Mouse (Mus musculus) heart, embryonic 16.5 days (tissue): ENCODE data around the gene Cabin1. TPM values are rescaled to one million over a fixed set of nuclear protein-coding genes. Genes with fewer than 3 reads are reported as not detected.

Source experiments
- ATAC-seq: fragments of 200-750 bp; cut with Nextera tagmentation; replicated peaks from 2 replicates; pipeline ENCODE4 v1.8.0; 2017; ENCODE audit warnings: moderate number of reproducible peaks; ENCODE audit not compliant: insufficient read depth, low FRiP score; ENCODE audit errors: extremely low read depth
- H3K27ac ChIP-seq: fragments of 300-500 bp; sonication (generic); 2 replicates; pipeline ENCODE4 v1.5.1; 2014; ENCODE audit warnings: mild to moderate bottlenecking, low read length, control low read depth, moderate library complexity
- H3K27me3 ChIP-seq: fragments of 300-500 bp; sonication (generic); 2 replicates; pipeline ENCODE4 v1.6.1; 2014; ENCODE audit warnings: low read length, mixed read lengths; ENCODE audit not compliant: control insufficient read depth, insufficient read depth
- H3K36me3 ChIP-seq: fragments of 300-500 bp; sonication (generic); 2 replicates; pipeline ENCODE4 v1.6.1; 2014; ENCODE audit not compliant: control insufficient read depth, insufficient read depth
- H3K4me1 ChIP-seq: fragments of 300-500 bp; sonication (generic); 2 replicates; pipeline ENCODE4 v1.6.1; 2014; ENCODE audit warnings: low read length, mixed read lengths; ENCODE audit not compliant: control insufficient read depth, insufficient read depth
- H3K4me2 ChIP-seq: fragments of 300-500 bp; sonication (generic); 2 replicates; pipeline ENCODE4 v1.6.1; 2014; ENCODE audit warnings: low read depth, mild to moderate bottlenecking, control low read depth, low read length
- H3K4me3 ChIP-seq: fragments of 300-500 bp; sonication (generic); 2 replicates; pipeline ENCODE4 v1.5.1; 2014; ENCODE audit warnings: mild to moderate bottlenecking, control low read depth, low read length
- H3K9ac ChIP-seq: fragments of 300-500 bp; sonication (generic); 2 replicates; pipeline ENCODE4 v1.6.1; 2014; ENCODE audit warnings: low read length, control low read depth
- H3K9me3 ChIP-seq: fragments of 300-500 bp; sonication (generic); replicated peaks from 2 replicates; pipeline ENCODE4 v1.6.1; 2016; ENCODE audit warnings: low read length; ENCODE audit not compliant: control insufficient read depth
- WGBS: fragments of 180-500 bp; shearing (Covaris S2); extraction: QIAGEN DNeasy Blood & Tissue Kit; methylation state at CpG from one replicate; pipeline ENCODE4 v1.1.7; 2014; 5-methylcytosine and 5-hydroxymethylcytosine counted together
- polyA plus RNA-seq: library from polyadenylated mRNA; unstranded; fragments of >200 nt; fragmentation: Nextera tagmentation; extraction: Ambion mirVana; gene quantifications from 2 replicates; pipeline ENCODE4 v1.2.1, GENCODE M21; 2015

The Cabin1 gene
- polyA plus RNA-seq, 1 experiment from 2014 or later, result 23.7 TPM

GRCm38 (mm10) chr10:75708633-75708992, 55.5 kb downstream of the Cabin1 start:
- H3K4me3 ChIP-seq, result no peak overlapping the region
- 0 out of 2 replicates have a peak, but pooled peaks have one; percentile 33 for ATAC-seq
- peaks cover 19% of the 10 kb centered on the region for H3K4me1 ChIP-seq
- H3K9ac ChIP-seq, result no peak overlapping the region
- peaks cover 10% of the 10 kb centered on the region; the same call in 1 of the 2 replicates for H3K36me3 ChIP-seq
- 41% methylated on average over 9 of the region's 9 CpGs for WGBS
- H3K9me3 ChIP-seq, result no peaks in the 10 kb centered on the region
- H3K27ac ChIP-seq, result no peak overlapping the region
- no peak overlapping the region for H3K4me2 ChIP-seq
- no peaks in the 10 kb centered on the region for H3K27me3 ChIP-seq

DNA sequence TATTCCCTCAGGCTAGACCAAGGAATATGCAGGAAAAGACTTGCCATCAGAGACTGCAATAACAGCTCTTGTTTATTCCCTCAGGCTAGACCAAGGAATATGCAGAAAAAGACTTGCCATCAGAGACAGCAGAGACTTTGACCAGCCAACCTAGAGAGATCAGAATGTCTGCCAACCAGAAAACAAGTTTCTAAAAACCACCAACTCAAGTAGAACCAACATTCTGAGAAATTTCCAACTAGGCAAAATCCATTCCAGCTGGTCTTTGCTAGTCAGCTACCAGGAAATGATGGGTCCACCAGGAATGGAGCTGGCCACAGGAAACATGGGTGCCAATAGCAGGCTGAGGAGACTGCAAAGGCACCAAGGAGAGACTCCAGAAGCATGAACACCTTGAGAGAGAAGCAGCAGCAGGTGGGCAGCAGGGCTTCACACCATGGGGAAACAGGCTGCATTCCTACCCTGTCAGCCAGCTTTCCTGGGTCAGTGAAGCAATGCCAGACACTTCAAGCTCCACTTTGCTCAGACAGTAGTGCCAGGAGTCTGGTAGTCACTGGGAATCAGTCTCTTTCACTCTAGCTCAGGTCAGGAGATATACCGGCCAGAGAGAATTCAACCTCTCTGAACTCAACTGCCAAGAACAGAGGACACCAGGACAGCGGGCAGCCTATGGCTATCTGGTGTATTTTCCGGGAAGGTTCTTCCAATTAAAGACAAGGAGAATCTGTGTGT, 56.1 kb downstream of the Cabin1 start:
- Histone ChIP-seq H3K27ac (no peak overlapping the region), H3K4me1 (peaks cover 19% of the 10 kb centered on the region), H3K4me2 (no peak overlapping the region), H3K9ac (no peak overlapping the region), H3K4me3 (no peak overlapping the region), H3K9me3 (no peaks in the 10 kb centered on the region), H3K27me3 (no peaks in the 10 kb centered on the region), H3K36me3 (peaks cover 6% of the 10 kb centered on the region; the same call in 1 of the 2 replicates)
- WGBS, result 80% methylated on average over 3 of the region's 3 CpGs
- ATAC-seq, result no peak

GRCm38 (mm10) chr10:75706632-75707216, 57.4 kb downstream of the Cabin1 start:
- Histone ChIP-seq H3K4me1 (peaks cover 19% of the 10 kb centered on the region), H3K9ac (no peak overlapping the region), H3K9me3 (no peaks in the 10 kb centered on the region), H3K27ac (no peak overlapping the region), H3K4me3 (no peak overlapping the region), H3K4me2 (no peak overlapping the region), H3K36me3 (0 out of 2 replicates have a peak, but pooled peaks cover 3% of the 10 kb centered on the region), H3K27me3 (no peaks in the 10 kb centered on the region)
- WGBS, result 78% methylated on average over 8 of the region's 8 CpGs
- ATAC-seq, result no peak

GRCm38 (mm10) chr10:75705681-75706400, 58.3 kb downstream of the Cabin1 start:
- Histone ChIP-seq H3K9me3 (no peaks in the 10 kb centered on the region), H3K27ac (no peak overlapping the region), H3K4me1 (peaks cover 19% of the 10 kb centered on the region), H3K9ac (no peak overlapping the region), H3K4me2 (no peak overlapping the region), H3K4me3 (no peak overlapping the region), H3K27me3 (no peaks in the 10 kb centered on the region), H3K36me3 (0 out of 2 replicates have a peak, but pooled peaks cover 2% of the 10 kb centered on the region)
- 72% methylated on average over 7 of the region's 7 CpGs for WGBS
- no peak for ATAC-seq

DNA sequence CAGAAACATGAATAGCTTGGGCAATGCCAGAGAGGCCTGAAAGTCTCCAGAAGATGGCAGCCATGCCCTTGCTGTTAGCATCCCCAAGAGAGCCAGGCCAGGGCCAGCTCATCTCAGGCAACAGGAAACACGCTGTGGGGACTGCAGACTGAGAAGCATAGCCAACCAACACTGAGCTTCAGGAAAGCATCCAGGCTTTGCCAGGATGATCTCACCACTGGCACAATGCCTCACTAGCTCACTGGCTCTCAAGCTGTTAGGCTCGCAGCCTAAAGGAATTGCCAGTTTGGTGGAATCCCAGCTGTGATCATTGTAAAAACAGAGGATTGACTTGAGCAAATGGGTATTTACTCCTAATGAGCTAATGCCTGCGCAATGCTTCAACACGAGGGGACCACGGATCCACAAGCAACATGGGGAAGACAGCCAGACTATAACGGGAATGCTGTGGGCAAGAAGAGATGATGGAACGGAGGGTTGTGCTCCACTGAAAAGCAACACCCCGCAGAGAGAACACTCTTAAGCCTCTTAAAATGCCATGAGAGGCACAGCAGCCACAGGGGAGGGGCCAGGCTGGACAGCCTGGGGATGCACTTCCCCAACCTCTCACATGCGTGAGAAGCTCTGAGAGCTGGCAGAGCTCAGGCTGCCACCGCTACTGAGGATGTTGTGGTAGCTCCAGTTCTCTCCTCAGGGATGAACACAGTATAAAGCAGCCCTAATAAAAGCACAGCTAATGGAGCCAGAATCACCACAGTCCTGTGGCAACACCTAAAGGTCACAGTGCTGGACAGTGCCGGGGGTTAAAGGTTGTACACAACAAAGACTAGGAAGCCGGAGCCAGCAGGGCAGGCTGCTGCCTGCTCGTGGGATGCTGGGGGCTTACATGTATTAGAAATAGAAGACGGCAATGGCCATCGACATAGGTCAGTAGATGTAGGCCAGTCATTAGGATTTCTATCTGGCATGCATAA, 59.6 kb downstream of the Cabin1 start:
- peak; percentile 86 for ATAC-seq
- 52% methylated on average over 15 of the region's 15 CpGs for WGBS
- peak overlapping the region; percentile 37 for H3K4me2 ChIP-seq
- H3K4me3 ChIP-seq, result no peak overlapping the region
- no peaks in the 10 kb centered on the region for H3K27me3 ChIP-seq
- H3K4me1 ChIP-seq, result peaks cover 19% of the 10 kb centered on the region
- peaks cover 4% of the 10 kb centered on the region for H3K36me3 ChIP-seq
- peak overlapping the region; percentile 77 for H3K27ac ChIP-seq
- H3K9me3 ChIP-seq, result no peaks in the 10 kb centered on the region
- H3K9ac ChIP-seq, result peak overlapping the region; percentile 40; the same call in 1 of the 2 replicates

DNA sequence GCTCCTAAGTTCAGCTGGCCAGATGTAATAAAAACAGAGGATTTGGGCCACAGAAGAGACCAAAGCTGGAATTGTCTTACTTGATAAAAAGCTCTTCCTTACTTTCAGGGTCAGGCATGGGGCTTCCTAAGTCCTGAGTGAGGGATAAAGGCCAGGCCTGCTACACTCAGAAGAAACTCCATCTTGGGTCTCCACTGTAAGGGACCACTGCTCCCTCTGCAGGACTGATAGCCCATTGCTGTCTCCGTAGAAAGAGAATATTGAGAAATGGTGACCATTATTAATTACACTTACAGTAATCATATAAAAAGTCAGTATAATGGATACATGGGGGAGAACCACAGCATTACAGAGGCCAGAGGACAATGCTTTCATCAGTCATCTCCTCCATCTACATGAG, 60.6 kb downstream of the Cabin1 start:
- Histone ChIP-seq H3K4me3 (no peak overlapping the region), H3K4me1 (peaks cover 19% of the 10 kb centered on the region), H3K27me3 (no peaks in the 10 kb centered on the region), H3K9me3 (no peaks in the 10 kb centered on the region), H3K36me3 (peaks cover 14% of the 10 kb centered on the region), H3K4me2 (no peak overlapping the region), H3K9ac (no peak overlapping the region), H3K27ac (peak overlapping the region; percentile 77)
- no peak for ATAC-seq
- WGBS, result 64% methylated on average over 1 of the region's 1 CpGs

GRCm38 (mm10) chr10:75702494-75702893, 61.6 kb downstream of the Cabin1 start:
- no peak overlapping the region for H3K4me2 ChIP-seq
- peaks cover 16% of the 10 kb centered on the region for H3K36me3 ChIP-seq
- WGBS, result 83% methylated on average over 2 of the region's 2 CpGs
- no peak overlapping the region for H3K4me3 ChIP-seq
- peaks cover 19% of the 10 kb centered on the region for H3K4me1 ChIP-seq
- ATAC-seq, result no peak
- no peak overlapping the region for H3K9ac ChIP-seq
- no peaks in the 10 kb centered on the region for H3K9me3 ChIP-seq
- H3K27me3 ChIP-seq, result no peaks in the 10 kb centered on the region
- H3K27ac ChIP-seq, result no peak overlapping the region

DNA sequence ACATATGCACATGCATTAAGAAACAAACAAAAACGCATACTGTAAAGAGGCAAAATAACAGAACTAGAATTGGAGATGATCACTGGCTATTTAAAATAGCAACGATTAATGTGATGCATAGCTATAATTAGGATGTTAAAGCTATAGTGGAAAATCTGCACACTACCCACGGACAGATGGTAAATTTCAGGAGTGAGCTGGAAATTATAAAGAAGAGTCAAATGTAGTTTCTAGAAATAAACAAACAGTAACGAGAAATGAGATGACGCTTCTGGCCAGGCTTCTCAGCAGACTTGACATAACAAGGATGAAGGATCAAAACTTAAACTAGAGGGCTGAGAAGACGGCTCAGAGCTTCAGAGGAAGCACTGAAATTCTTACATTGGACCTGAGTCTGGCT, 62.9 kb downstream of the Cabin1 start:
- no peaks in the 10 kb centered on the region for H3K27me3 ChIP-seq
- peaks cover 19% of the 10 kb centered on the region for H3K36me3 ChIP-seq
- ATAC-seq, result no peak
- no peak overlapping the region for H3K27ac ChIP-seq
- H3K9me3 ChIP-seq, result no peaks in the 10 kb centered on the region
- whole genome bisulfite sequencing, result 81% methylated on average over 6 of the region's 6 CpGs
- H3K4me2 ChIP-seq, result no peak overlapping the region
- no peak overlapping the region for H3K9ac ChIP-seq
- H3K4me1 ChIP-seq, result peaks cover 19% of the 10 kb centered on the region
- no peak overlapping the region for H3K4me3 ChIP-seq
